Mouse (Mus musculus): ENCODE measurements around the gene Spns1.

DNA sequence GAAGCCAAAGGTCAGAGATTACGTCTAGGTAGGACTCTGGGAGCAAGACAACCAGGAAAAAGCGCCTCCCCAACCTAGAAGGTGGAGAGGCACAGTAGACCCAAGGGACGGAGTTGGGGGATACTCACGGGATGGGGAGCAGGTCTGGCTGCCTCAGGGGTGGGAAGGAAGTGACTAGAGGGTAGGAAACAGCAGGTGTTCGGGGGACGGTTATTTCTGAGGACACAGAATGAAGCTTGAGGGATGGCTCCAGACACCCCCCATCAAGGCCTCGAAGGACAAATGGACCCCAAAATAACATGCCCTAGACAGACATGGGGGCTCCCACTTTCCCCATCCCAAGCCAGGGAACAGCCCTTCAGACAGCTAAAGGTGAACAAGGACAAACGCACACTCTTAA, 8.9 kb downstream of the Spns1 start:
- TF ChIP-seq CTCF (IDR thresholded peaks at IDR 0.05) (no peak), EP300 (IDR thresholded peaks at IDR 0.05) (no peak)

All from lung, postnatal 0 days (tissue).